ENCODE assay signal across 8 mouse cellular contexts in genomic region chr4:147927705-147928104, GRCm38 (mm10). TPM values are rescaled to one million over a fixed set of nuclear protein-coding genes. Genes with fewer than 3 reads are reported as not detected.
A peak's percentile ranks its signal among the peaks of the same experiment; 100 is the strongest.
DNase-seq lines count a peak whose midpoint lies in the region; ATAC-seq and TF ChIP-seq lines count a peak whose summit lies in the region.

No protein-coding gene starts in this region.

- TF ChIP-seq CTCF in stomach, postnatal 0 days (IDR thresholded peaks at IDR 0.05; ENCODE audit: low read depth): no peak
- TF ChIP-seq CTCF in hindbrain, postnatal 0 days (IDR thresholded peaks at IDR 0.05; ENCODE audit: low read depth): no peak

- DNase-seq in retina, postnatal 1 day: peak; percentile 12
- no peak for DNase-seq in retina, embryonic 14.5 days (ENCODE audit: low spot score)
- DNase-seq in liver: peak; percentile 50
- no peak for DNase-seq in stomach, postnatal 0 days (ENCODE audit: low spot score)
- DNase-seq in right cerebral cortex, adult 18-20 months: no peak
- no peak for DNase-seq in layer of hippocampus, postnatal 25 days (ENCODE audit: extremely low spot score in 1 of 2, low spot score in 1 of 2)
- no peak for DNase-seq in hindbrain, postnatal 0 days (ENCODE audit: low spot score)

- no peak overlapping the region for H3K27ac ChIP-seq in heart, embryonic 15.5 days
- H3K27ac ChIP-seq in stomach, postnatal 0 days (replicated peaks): 0 out of 2 replicates have a peak overlapping the region, but pooled peaks have one; percentile 8
- no peak overlapping the region for H3K27ac ChIP-seq in hindbrain, postnatal 0 days

- H3K4me2 ChIP-seq in heart, embryonic 15.5 days: no peak overlapping the region
- H3K4me2 ChIP-seq in stomach, postnatal 0 days (replicated peaks; ENCODE audit: low read depth): no peak overlapping the region
- no peak overlapping the region for H3K4me2 ChIP-seq in hindbrain, postnatal 0 days (ENCODE audit: low read depth, low read length)

- 45% methylated on average over 8 of the region's 8 CpGs for WGBS in heart, embryonic 15.5 days
- 46% methylated on average over 8 of the region's 8 CpGs for WGBS in stomach, postnatal 0 days
- 45% methylated on average over 8 of the region's 8 CpGs for WGBS in hindbrain, postnatal 0 days

- 0 out of 2 replicates have a peak, but pooled peaks have one; percentile 28 for ATAC-seq in heart, embryonic 15.5 days (replicated peaks; ENCODE audit: insufficient number of reproducible peaks, insufficient read depth, low FRiP score, low read depth)
- peak; percentile 31; the same call in 1 of the 2 replicates for ATAC-seq in stomach, postnatal 0 days (ENCODE audit: low FRiP score, low TSS enrichment)
- ATAC-seq in hindbrain, postnatal 0 days: no peak

- no peaks in the 10 kb centered on the region for H3K27me3 ChIP-seq in heart, embryonic 15.5 days
- H3K27me3 ChIP-seq in stomach, postnatal 0 days (ENCODE audit: control insufficient read depth, insufficient read depth, low read length): no peaks in the 10 kb centered on the region
- no peaks in the 10 kb centered on the region for H3K27me3 ChIP-seq in hindbrain, postnatal 0 days (ENCODE audit: insufficient read depth, low read length)

- no peak overlapping the region for H3K4me3 ChIP-seq in heart, embryonic 15.5 days
- H3K4me3 ChIP-seq in stomach, postnatal 0 days (ENCODE audit: low read depth, low read length): no peak overlapping the region
- H3K4me3 ChIP-seq in hindbrain, postnatal 0 days (ENCODE audit: low read length): no peak overlapping the region

- TF ChIP-seq EP300 in stomach, postnatal 0 days (optimal IDR thresholded peaks at IDR 0.05): no peak

- H3K36me3 ChIP-seq in heart, embryonic 15.5 days: peaks cover 35% of the 10 kb centered on the region
- H3K36me3 ChIP-seq in stomach, postnatal 0 days (ENCODE audit: control insufficient read depth, insufficient read depth, low read length): no peaks in the 10 kb centered on the region; the same call in 1 of the 2 replicates
- no peaks in the 10 kb centered on the region for H3K36me3 ChIP-seq in hindbrain, postnatal 0 days (ENCODE audit: insufficient read depth, low read length)

- 0 out of 2 replicates have a peak, but pooled peaks cover 3% of the 10 kb centered on the region for H3K4me1 ChIP-seq in heart, embryonic 15.5 days (replicated peaks)
- H3K4me1 ChIP-seq in stomach, postnatal 0 days (replicated peaks; ENCODE audit: control insufficient read depth, insufficient read depth): no peaks in the 10 kb centered on the region
- no peaks in the 10 kb centered on the region for H3K4me1 ChIP-seq in hindbrain, postnatal 0 days (ENCODE audit: insufficient read depth, low read length)

- H3K9ac ChIP-seq in heart, embryonic 15.5 days: no peak overlapping the region
- no peak overlapping the region for H3K9ac ChIP-seq in stomach, postnatal 0 days (ENCODE audit: low read length)
- H3K9ac ChIP-seq in hindbrain, postnatal 0 days (replicated peaks; ENCODE audit: low read length): no peak overlapping the region

- no peaks in the 10 kb centered on the region for H3K9me3 ChIP-seq in heart, embryonic 15.5 days (replicated peaks)
- H3K9me3 ChIP-seq in stomach, postnatal 0 days (ENCODE audit: control insufficient read depth, low read length): no peaks in the 10 kb centered on the region
- no peaks in the 10 kb centered on the region for H3K9me3 ChIP-seq in hindbrain, postnatal 0 days (ENCODE audit: low read length)

RNA-seq across cellular contexts. Expression of gene Plod1, which starts 8.9 kb away (rescaled TPM):
- 52.1 and 60.0 TPM in 2 replicates for polyA plus RNA-seq in heart, embryonic 15.5 days (2015; fragmentation: Nextera tagmentation; extraction: Ambion mirVana)
- 20.1 and 21.7 TPM in 2 replicates for polyA plus RNA-seq in stomach, postnatal 0 days (2015; fragmentation: Nextera tagmentation; extraction: Ambion mirVana)
- total RNA-seq in layer of hippocampus, postnatal 25 days (2021): 10 to 100 TPM; 21.7 to 25.2 TPM
- total RNA-seq in hindbrain, postnatal 0 days (2014; rRNA removed): 30.0 and 46.2 TPM in 2 replicates
- 22.6 and 22.8 TPM in 2 replicates for polyA plus RNA-seq in hindbrain, postnatal 0 days (2015; fragmentation: Nextera tagmentation; extraction: Ambion mirVana)

RNA-seq across cellular contexts. Expression of gene 2510039O18Rik, which starts 13.0 kb away (rescaled TPM):
- polyA plus RNA-seq in heart, embryonic 15.5 days (2015; fragmentation: Nextera tagmentation; extraction: Ambion mirVana): 12.1 and 17.6 TPM in 2 replicates
- 13.3 and 15.5 TPM in 2 replicates for polyA plus RNA-seq in stomach, postnatal 0 days (2015; fragmentation: Nextera tagmentation; extraction: Ambion mirVana)
- 10 to 100 TPM; 28.4 to 29.1 TPM for total RNA-seq in layer of hippocampus, postnatal 25 days (2021)
- 62.9 and 70.9 TPM in 2 replicates for total RNA-seq in hindbrain, postnatal 0 days (2014; rRNA removed)
- 10.3 and 11.0 TPM in 2 replicates for polyA plus RNA-seq in hindbrain, postnatal 0 days (2015; fragmentation: Nextera tagmentation; extraction: Ambion mirVana)

RNA-seq across cellular contexts. Expression of gene Mfn2, which starts 23.2 kb away (rescaled TPM):
- polyA plus RNA-seq in heart, embryonic 15.5 days (2015; fragmentation: Nextera tagmentation; extraction: Ambion mirVana): 141 and 144 TPM in 2 replicates
- polyA plus RNA-seq in stomach, postnatal 0 days (2015; fragmentation: Nextera tagmentation; extraction: Ambion mirVana): 26.7 and 27.2 TPM in 2 replicates
- 100 to 1,000 TPM; 191 to 194 TPM for total RNA-seq in layer of hippocampus, postnatal 25 days (2021)
- 86.1 and 88.6 TPM in 2 replicates for total RNA-seq in hindbrain, postnatal 0 days (2014; rRNA removed)
- polyA plus RNA-seq in hindbrain, postnatal 0 days (2015; fragmentation: Nextera tagmentation; extraction: Ambion mirVana): 84.9 and 86.8 TPM in 2 replicates

RNA-seq across cellular contexts. Expression of gene Nppb, which starts 57.9 kb away (rescaled TPM):
- polyA plus RNA-seq in heart, embryonic 15.5 days (2015; fragmentation: Nextera tagmentation; extraction: Ambion mirVana): 130 and 171 TPM in 2 replicates
- not detected in 2 replicates for polyA plus RNA-seq in stomach, postnatal 0 days (2015; fragmentation: Nextera tagmentation; extraction: Ambion mirVana)
- not detected for total RNA-seq in layer of hippocampus, postnatal 25 days (2021)
- total RNA-seq in hindbrain, postnatal 0 days (2014; rRNA removed): 1.3 TPM in 1 of 2 replicates, not detected in the other
- polyA plus RNA-seq in hindbrain, postnatal 0 days (2015; fragmentation: Nextera tagmentation; extraction: Ambion mirVana): 0.19 and 0.72 TPM in 2 replicates

RNA-seq across cellular contexts. Expression of gene Fv1, which starts 58.9 kb away (rescaled TPM):
- 10.0 and 10.2 TPM in 2 replicates for polyA plus RNA-seq in heart, embryonic 15.5 days (2015; fragmentation: Nextera tagmentation; extraction: Ambion mirVana)
- 2.6 and 2.8 TPM in 2 replicates for polyA plus RNA-seq in stomach, postnatal 0 days (2015; fragmentation: Nextera tagmentation; extraction: Ambion mirVana)
- total RNA-seq in layer of hippocampus, postnatal 25 days (2021): 1 to 10 TPM; 7.9 to 8.5 TPM
- 3.2 and 5.6 TPM in 2 replicates for total RNA-seq in hindbrain, postnatal 0 days (2014; rRNA removed)
- 3.7 and 4.3 TPM in 2 replicates for polyA plus RNA-seq in hindbrain, postnatal 0 days (2015; fragmentation: Nextera tagmentation; extraction: Ambion mirVana)

Comparison
In these comparisons a context has a peak if more than half of its experiments do, and no peak if none do; other contexts are left out.
1. DNase-seq: peak in retina, postnatal 1 day (single experiment) and liver (single experiment); none in retina, embryonic 14.5 days (single experiment), stomach, postnatal 0 days (single experiment), right cerebral cortex, adult 18-20 months (single experiment), layer of hippocampus, postnatal 25 days (0 of 2) and hindbrain, postnatal 0 days (single experiment).